Mouse (Mus musculus) neural tube, embryonic 11.5 days (tissue): Measurements from ENCODE around the gene Ephb2. TPM values are rescaled to one million over a fixed set of nuclear protein-coding genes. Genes with fewer than 3 reads are reported as not detected.

ENCODE experiments used
- ATAC-seq: fragments of 200-750 bp; cut with Nextera tagmentation; 2 replicates; pipeline ENCODE4 v1.8.0; 2017; ENCODE audit warnings: moderate number of reproducible peaks, mild to moderate bottlenecking, moderate TSS enrichment, moderate library complexity; ENCODE audit not compliant: insufficient read depth, low FRiP score, low TSS enrichment
- DNase-seq: peaks from one replicate; pipeline ENCODE4 v3.0.0-alpha.2; 2015; ENCODE audit warnings: low spot score
- H3K27ac ChIP-seq: fragments of 300-500 bp; sonication (generic); 2 replicates; pipeline ENCODE4 v1.5.1; 2014; ENCODE audit warnings: low read depth, mild to moderate bottlenecking, low read length
- H3K27me3 ChIP-seq: fragments of 300-500 bp; sonication (generic); 2 replicates; pipeline ENCODE4 v1.6.1; 2014; ENCODE audit warnings: mild to moderate bottlenecking, low read length, mixed read lengths; ENCODE audit not compliant: control insufficient read depth, insufficient read depth
- H3K36me3 ChIP-seq: fragments of 300-500 bp; sonication (generic); 2 replicates; pipeline ENCODE4 v1.6.1; 2014; ENCODE audit warnings: mild to moderate bottlenecking, low read length, moderate library complexity, mixed read lengths; ENCODE audit not compliant: control insufficient read depth, insufficient read depth
- H3K4me1 ChIP-seq: fragments of 300-500 bp; sonication (generic); 2 replicates; pipeline ENCODE4 v1.6.1; 2014; ENCODE audit warnings: low read length, mixed read lengths; ENCODE audit not compliant: control insufficient read depth, insufficient read depth
- H3K4me2 ChIP-seq: fragments of 300-500 bp; sonication (generic); 2 replicates; pipeline ENCODE4 v1.6.1; 2014; ENCODE audit warnings: low read depth, mild to moderate bottlenecking, moderate library complexity
- H3K4me3 ChIP-seq: fragments of 300-500 bp; sonication (generic); 2 replicates; pipeline ENCODE4 v1.5.1; 2014; ENCODE audit warnings: low read depth, low read length
- H3K9ac ChIP-seq: fragments of 300-500 bp; sonication (generic); 2 replicates; pipeline ENCODE4 v1.6.1; 2014; ENCODE audit warnings: mild to moderate bottlenecking, low read length
- H3K9me3 ChIP-seq: fragments of 300-500 bp; sonication (generic); 2 replicates; pipeline ENCODE4 v1.6.1; 2016; ENCODE audit warnings: low read length; ENCODE audit not compliant: control insufficient read depth
- WGBS: fragments of 180-500 bp; shearing (Covaris S2); extraction: QIAGEN DNeasy Blood & Tissue Kit; methylation state at CpG from one replicate; pipeline ENCODE4 v1.1.7; 2014; 5-methylcytosine and 5-hydroxymethylcytosine counted together
- polyA plus RNA-seq: library from polyadenylated mRNA; unstranded; fragments of >200 nt; fragmentation: Nextera tagmentation; extraction: Ambion mirVana; gene quantifications from 2 replicates; pipeline ENCODE4 v1.2.1, GENCODE M21; 2014

Gene Ephb2
- polyA plus RNA-seq, 1 experiment from 2014 or later: 20.4 TPM

- H3K27ac ChIP-seq: no peak overlapping the region
- no peak for ATAC-seq
- H3K9me3 ChIP-seq: no peaks in the 10 kb centered on the region
- no peak overlapping the region for H3K4me2 ChIP-seq
- 90% methylated on average over 6 of the region's 6 CpGs for WGBS
- H3K9ac ChIP-seq: no peak overlapping the region
- H3K4me1 ChIP-seq: no peaks in the 10 kb centered on the region
- no peak overlapping the region for H3K4me3 ChIP-seq
- no peaks in the 10 kb centered on the region for H3K27me3 ChIP-seq
- DNase-seq: no peak
- no peaks in the 10 kb centered on the region for H3K36me3 ChIP-seq
Observed at GRCm38 (mm10) chr4:136847166-136847565, 11.4 kb upstream of the Ephb2 start.

DNA sequence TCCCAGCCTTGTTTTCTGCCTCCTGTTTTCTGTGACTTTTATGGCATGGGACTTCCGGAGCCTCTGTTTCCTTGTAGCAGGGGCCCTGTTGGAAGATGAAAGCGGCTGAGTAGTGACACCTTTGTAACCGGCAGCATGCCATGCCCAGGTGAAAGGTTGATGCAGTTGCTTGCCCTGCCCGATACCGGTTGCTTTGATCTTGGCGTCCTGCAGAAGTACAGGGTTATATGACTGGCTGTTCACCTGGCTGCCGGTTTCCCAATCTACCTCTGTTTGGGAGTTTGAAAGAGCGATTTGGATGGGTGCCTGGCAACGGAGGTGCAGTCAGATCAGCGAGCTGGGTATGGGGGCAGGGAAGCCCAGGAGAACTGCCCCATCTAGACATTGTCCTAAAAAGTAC is 7.0 kb upstream of the Ephb2 start:
- H3K27ac ChIP-seq: no peak overlapping the region

GRCm38 (mm10) chr4:136842033-136842432 is 6.2 kb upstream of the Ephb2 start:
- Histone ChIP-seq H3K27me3 (no peaks in the 10 kb centered on the region), H3K4me3 (no peak overlapping the region), H3K9me3 (no peaks in the 10 kb centered on the region), H3K27ac (no peak overlapping the region), H3K36me3 (no peaks in the 10 kb centered on the region), H3K4me1 (peaks cover 1% of the 10 kb centered on the region), H3K9ac (no peak overlapping the region), H3K4me2 (no peak overlapping the region)
- 83% methylated on average over 4 of the region's 4 CpGs for WGBS
- ATAC-seq (no peak), DNase-seq (no peak)

More for the DNA sequence above, 7.0 kb upstream of the Ephb2 start:
- WGBS: 82% methylated on average over 10 of the region's 10 CpGs
- Histone ChIP-seq H3K27me3 (no peaks in the 10 kb centered on the region), H3K4me2 (no peak overlapping the region), H3K4me1 (no peaks in the 10 kb centered on the region; the same call in 1 of the 2 replicates), H3K4me3 (no peak overlapping the region), H3K9me3 (no peaks in the 10 kb centered on the region), H3K36me3 (no peaks in the 10 kb centered on the region), H3K9ac (no peak overlapping the region)
- no peak for ATAC-seq
- DNase-seq: no peak

GRCm38 (mm10) chr4:136841056-136841455 is 5.3 kb upstream of the Ephb2 start:
- WGBS: 12% methylated on average over 5 of the region's 5 CpGs
- Histone ChIP-seq H3K9ac (no peak overlapping the region), H3K4me2 (no peak overlapping the region), H3K4me1 (peaks cover 6% of the 10 kb centered on the region), H3K36me3 (no peaks in the 10 kb centered on the region), H3K9me3 (no peaks in the 10 kb centered on the region), H3K27ac (no peak overlapping the region), H3K27me3 (no peaks in the 10 kb centered on the region), H3K4me3 (no peak overlapping the region)
- peak; percentile 64 for ATAC-seq
- DNase-seq: peak; percentile 89

- 41% methylated on average over 9 of the region's 9 CpGs for WGBS
Observed at GRCm38 (mm10) chr4:136838462-136838861, 2.7 kb upstream of the Ephb2 start.

GRCm38 (mm10) chr4:136838026-136838425 is 2.2 kb upstream of the Ephb2 start:
- Histone ChIP-seq H3K4me3 (no peak overlapping the region), H3K4me1 (peaks cover 25% of the 10 kb centered on the region), H3K4me2 (no peak overlapping the region), H3K9me3 (no peaks in the 10 kb centered on the region), H3K27me3 (no peaks in the 10 kb centered on the region), H3K9ac (no peak overlapping the region), H3K27ac (no peak overlapping the region), H3K36me3 (no peaks in the 10 kb centered on the region)
- DNase-seq (no peak), ATAC-seq (no peak)
- WGBS: 81% methylated on average over 9 of the region's 9 CpGs

More at GRCm38 (mm10) chr4:136838462-136838861, 2.7 kb upstream of the Ephb2 start:
- no peaks in the 10 kb centered on the region for H3K36me3 ChIP-seq
- H3K4me1 ChIP-seq: peaks cover 21% of the 10 kb centered on the region
- H3K4me2 ChIP-seq: no peak overlapping the region
- DNase-seq (no peak), ATAC-seq (no peak)
- H3K4me3 ChIP-seq: no peak overlapping the region
- H3K27ac ChIP-seq: no peak overlapping the region
- H3K9ac ChIP-seq: no peak overlapping the region
- H3K9me3 ChIP-seq: no peaks in the 10 kb centered on the region
- H3K27me3 ChIP-seq: no peaks in the 10 kb centered on the region

- H3K9ac ChIP-seq: peak overlapping the region; percentile 97
- DNase-seq (peak; percentile 82), ATAC-seq (peak; percentile 73)
- WGBS: under 1% methylated on average over 25 of the region's 27 CpGs
- no peaks in the 10 kb centered on the region for H3K36me3 ChIP-seq
- H3K9me3 ChIP-seq: no peaks in the 10 kb centered on the region
- peak overlapping the region; percentile 97 for H3K4me3 ChIP-seq
- H3K4me2 ChIP-seq: peak overlapping the region; percentile 94
- H3K27ac ChIP-seq: peak overlapping the region; percentile 96
- no peaks in the 10 kb centered on the region for H3K27me3 ChIP-seq
- H3K4me1 ChIP-seq: peaks cover 25% of the 10 kb centered on the region
Observed at GRCm38 (mm10) chr4:136836387-136836931, 671 bp upstream of the Ephb2 start.

DNA sequence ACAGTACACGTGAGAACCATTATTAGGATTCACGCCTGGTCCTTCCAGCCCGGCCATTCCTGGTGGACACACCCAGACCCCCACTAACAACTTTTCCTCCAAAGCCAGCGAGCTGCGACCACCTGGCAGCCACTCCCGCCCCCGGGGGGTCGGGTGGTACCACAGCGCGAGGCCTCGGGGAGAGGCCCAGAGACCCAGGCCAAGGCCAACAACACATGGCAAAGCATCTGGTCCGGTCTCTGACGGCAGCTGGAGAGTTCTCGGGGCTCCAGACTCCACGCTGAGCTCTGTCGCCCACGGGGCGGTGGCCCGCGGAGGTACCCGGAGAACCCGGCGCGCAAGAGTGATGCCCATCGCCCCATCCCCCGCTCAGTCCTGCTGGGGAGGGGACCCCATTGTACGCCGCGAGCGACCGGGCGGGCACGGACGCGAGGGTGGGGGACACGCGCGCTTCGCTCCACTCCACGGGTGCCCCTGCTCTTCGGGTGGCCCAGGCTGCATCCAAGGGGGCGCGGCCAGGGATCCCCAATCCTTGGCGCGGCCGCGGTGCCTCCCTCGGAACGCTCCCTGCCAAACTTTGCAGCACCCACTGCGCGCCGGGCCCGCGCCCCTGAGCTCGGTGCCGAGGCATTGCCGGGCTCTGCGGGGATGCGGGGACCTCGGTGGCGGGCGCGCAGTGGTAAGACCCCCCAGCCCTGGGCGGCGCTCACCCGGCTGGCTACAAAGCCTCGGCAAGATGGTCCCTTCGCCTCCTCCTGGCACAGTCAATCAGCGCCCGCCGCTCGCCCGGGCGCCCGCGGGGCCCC is 770 bp downstream of the Ephb2 start:
- ATAC-seq (peak; percentile 46; the same call in 1 of the 2 replicates), DNase-seq (peak; percentile 37)
- peak overlapping the region; percentile 97 for H3K4me3 ChIP-seq
- no peaks in the 10 kb centered on the region for H3K27me3 ChIP-seq
- no peaks in the 10 kb centered on the region for H3K36me3 ChIP-seq
- WGBS: under 1% methylated on average over 62 of the region's 76 CpGs
- H3K27ac ChIP-seq: peak overlapping the region; percentile 96
- H3K9me3 ChIP-seq: no peaks in the 10 kb centered on the region
- peaks cover 38% of the 10 kb centered on the region for H3K4me1 ChIP-seq
- peak overlapping the region; percentile 97 for H3K9ac ChIP-seq
- H3K4me2 ChIP-seq: peak overlapping the region; percentile 94

DNA sequence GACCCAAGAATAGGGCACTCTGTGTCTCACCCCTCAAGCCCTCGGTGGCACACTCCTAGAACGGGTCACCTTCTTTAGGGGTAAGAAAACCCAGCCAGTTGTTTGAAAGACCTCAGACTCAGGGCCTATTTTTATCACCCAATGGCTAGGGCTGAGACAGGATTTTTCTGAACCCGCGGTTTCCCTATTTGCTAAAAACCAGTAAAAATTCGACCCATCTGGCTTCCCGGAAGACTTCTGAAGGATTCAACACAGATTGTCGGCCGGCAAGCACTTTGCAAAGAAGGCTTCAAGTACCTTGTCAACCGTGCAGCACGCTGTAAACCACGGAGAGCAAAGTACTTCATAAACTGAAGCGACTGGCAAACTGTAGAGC is 1.4 kb downstream of the Ephb2 start:
- Histone ChIP-seq H3K27me3 (no peaks in the 10 kb centered on the region), H3K4me1 (peaks cover 44% of the 10 kb centered on the region), H3K4me3 (peak overlapping the region; percentile 97), H3K4me2 (peak overlapping the region; percentile 94), H3K9ac (peak overlapping the region; percentile 97), H3K27ac (no peak overlapping the region), H3K36me3 (no peaks in the 10 kb centered on the region), H3K9me3 (no peaks in the 10 kb centered on the region)
- DNase-seq (no peak), ATAC-seq (no peak)
- 12% methylated on average over 12 of the region's 12 CpGs for WGBS
